Mouse (Mus musculus) G1E (cell line): Measurements from ENCODE around the gene Spty2d1. TPM values are rescaled to one million over a fixed set of nuclear protein-coding genes. Genes with fewer than 3 reads are reported as not detected.
A peak's percentile ranks its signal among the peaks of the same experiment; 100 is the strongest.
"Not testable (repeated sequence)": the region's sequence is repeated elsewhere in the genome, so short reads cannot be mapped to it uniquely, and the experiment has no call there.

Source experiments
- ATAC-seq: 2 replicates; pipeline ENCODE4 v1.8.0; 2016; ENCODE audit warnings: mild to moderate bottlenecking; ENCODE audit not compliant: insufficient number of reproducible peaks, poor library complexity, low FRiP score, severe bottlenecking; ENCODE audit errors: extremely low read depth
- DNase-seq: peaks from one replicate; pipeline ENCODE4 v3.0.0; 2012; ENCODE audit warnings: low spot score
- H3K27me3 ChIP-seq: 2 replicates; pipeline ENCODE4 v1.6.1; 2012; ENCODE audit warnings: mild to moderate bottlenecking, low read length, inconsistent platforms; ENCODE audit not compliant: insufficient read depth
- H3K36me3 ChIP-seq: replicated peaks from 2 replicates; pipeline ENCODE3; 2012; ENCODE audit warnings: mild to moderate bottlenecking, inconsistent platforms
- H3K4me1 ChIP-seq: 2 replicates; pipeline ENCODE4 v1.6.1; 2012; ENCODE audit warnings: low read depth, low read length, inconsistent platforms, mixed read lengths; ENCODE audit not compliant: insufficient read depth
- H3K4me3 ChIP-seq: 2 replicates; pipeline ENCODE4 v1.5.1; 2012; ENCODE audit warnings: low read depth, mild to moderate bottlenecking, inconsistent platforms, low read length, moderate library complexity, mixed read lengths
- H3K9me3 ChIP-seq: replicated peaks from 2 replicates; pipeline ENCODE4 v1.6.1; 2012; ENCODE audit warnings: inconsistent platforms
- CTCF ChIP-seq: IDR thresholded peaks from 2 replicates; pipeline ENCODE4 v1.5.1; 2012; ENCODE audit warnings: low read depth, low read length, inconsistent platforms, mixed read lengths
- GATA1 ChIP-seq: IDR thresholded peaks from 2 replicates; pipeline ENCODE4 v1.6.1; 2012; ENCODE audit warnings: borderline replicate concordance, low read length, inconsistent platforms, mixed read lengths
- GATA2 ChIP-seq: IDR thresholded peaks from 2 replicates; pipeline ENCODE4 v1.6.1; 2012; ENCODE audit warnings: low read depth, low read length, inconsistent platforms, borderline replicate concordance
- POLR2AphosphoS5 ChIP-seq: IDR thresholded peaks from 2 replicates; pipeline ENCODE4 v1.6.1; 2012; ENCODE audit warnings: low read depth, low read length, inconsistent platforms; ENCODE audit not compliant: insufficient replicate concordance
- TAL1 ChIP-seq: conservative IDR thresholded peaks from 2 replicates; pipeline ENCODE4 v1.6.1; 2012; ENCODE audit warnings: low read depth, low read length, inconsistent platforms, mixed read lengths
- polyA plus RNA-seq: library from polyadenylated mRNA; stranded (reverse); fragments of >175 nt; gene quantifications from 2 replicates; pipeline ENCODE4 v1.2.3, GENCODE M21; 2012
- total RNA-seq, 2 experiments: library from RNA; stranded (forward) in 1 of 2; stranded (reverse) in 1 of 2; fragments of 200-1000 nt in 1 of 2; fragments of >200 nt in 1 of 2; fragmentation: Nextera tagmentation in 1 of 2; gene quantifications; 2 replicates each; pipeline ENCODE4 v1.2.3; 2014 to 2017

Spty2d1 gene
- total and polyA plus RNA-seq, 3 experiments = 6.7 to 36.4 (median 24.4) TPM

DNA sequence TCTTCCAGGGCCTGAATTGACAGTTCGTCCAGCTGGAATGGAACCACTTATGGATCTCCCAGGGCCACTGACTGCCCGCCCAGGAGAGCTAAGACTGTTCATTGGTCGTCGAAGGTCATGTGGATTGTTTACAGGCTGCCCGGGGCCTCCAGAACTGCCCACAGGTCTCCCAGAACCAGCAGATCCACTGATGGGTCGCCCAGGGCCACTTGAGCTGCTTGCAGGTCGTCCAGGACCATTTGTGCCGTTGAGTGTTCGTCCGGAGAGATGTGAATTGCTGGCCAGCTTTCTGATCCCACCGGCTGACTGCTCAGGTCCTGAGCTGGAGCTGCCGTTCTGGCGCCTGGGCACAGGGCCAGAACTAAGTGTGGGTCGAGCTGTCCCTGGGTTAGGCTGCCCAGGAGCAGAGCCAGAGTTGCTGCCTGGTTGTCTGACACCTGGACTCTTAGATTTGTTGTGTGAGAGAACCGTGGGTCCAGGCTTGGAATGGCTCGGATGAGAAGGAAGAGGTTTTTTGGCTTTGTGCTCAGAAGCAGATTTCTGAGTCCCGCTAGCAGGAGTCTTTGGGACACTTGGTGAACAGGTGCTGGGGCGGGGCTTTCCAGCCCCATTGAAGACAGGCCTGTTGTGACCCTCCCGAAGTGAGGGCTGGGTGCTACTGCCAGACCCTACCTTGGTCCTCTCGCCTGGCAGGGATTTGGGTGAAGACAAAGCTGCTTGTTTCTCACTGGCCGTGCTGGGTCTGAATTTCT lies 10.4 kb downstream of the Spty2d1 start:
- Histone ChIP-seq H3K36me3 (peaks cover 77% of the 10 kb centered on the region), H3K9me3 (no peaks in the 10 kb centered on the region), H3K27me3 (no peaks in the 10 kb centered on the region), H3K4me1 (peaks cover 54% of the 10 kb centered on the region), H3K4me3 (peak overlapping the region; percentile 1; the same call in 1 of the 2 replicates)
- ATAC-seq (no peak), DNase-seq (no peak)
- TF ChIP-seq GATA2 (no peak), POLR2AphosphoS5 (no peak)

DNA sequence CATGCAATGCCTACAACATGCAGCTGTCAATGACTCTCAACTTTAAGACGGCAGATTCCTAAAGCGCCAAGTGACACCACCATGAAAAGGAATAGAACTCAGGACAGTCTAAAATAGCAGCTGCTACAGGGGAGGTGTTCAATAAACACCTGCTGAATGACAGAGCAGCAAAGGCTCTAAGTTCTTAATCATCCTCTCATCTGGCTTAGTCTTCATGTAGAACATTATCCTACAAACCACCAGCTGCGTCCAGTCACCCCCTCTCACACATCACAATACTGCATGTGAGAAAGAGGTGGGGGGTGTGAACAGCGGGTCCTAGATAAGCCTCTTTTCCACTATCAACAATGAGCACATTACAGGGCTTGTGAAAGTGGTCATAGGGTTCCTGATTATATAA lies 11.2 kb downstream of the Spty2d1 start:
- ATAC-seq (peak; percentile 56), DNase-seq (no peak)
- H3K4me1 ChIP-seq = peaks cover 52% of the 10 kb centered on the region
- H3K9me3 ChIP-seq = no peaks in the 10 kb centered on the region
- H3K27me3 ChIP-seq = no peaks in the 10 kb centered on the region
- TF ChIP-seq TAL1 = peak; percentile 67
- TF ChIP-seq CTCF = no peak
- peaks cover 83% of the 10 kb centered on the region for H3K36me3 ChIP-seq
- H3K4me3 ChIP-seq = no peak overlapping the region

DNA sequence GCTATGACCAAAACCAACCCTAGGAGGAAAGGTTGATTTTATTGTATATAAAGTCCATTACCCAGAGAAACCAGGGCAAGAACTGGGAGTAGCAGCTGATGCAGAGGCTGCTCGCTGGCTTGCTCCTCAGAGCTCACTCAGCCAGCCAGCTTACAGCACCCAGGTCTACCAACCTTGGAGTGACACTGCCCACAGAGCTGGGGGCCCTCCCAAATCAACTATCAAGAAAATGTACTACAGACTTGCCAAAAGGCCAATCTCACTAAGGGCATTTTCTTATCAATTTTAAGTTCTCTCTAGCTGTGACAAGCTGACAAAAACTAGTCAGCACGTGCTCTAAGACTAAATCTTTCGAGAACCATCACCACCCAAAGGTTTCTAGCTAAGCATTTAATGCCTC lies 12.7 kb downstream of the Spty2d1 start:
- H3K36me3 ChIP-seq = peaks cover 86% of the 10 kb centered on the region

DNA sequence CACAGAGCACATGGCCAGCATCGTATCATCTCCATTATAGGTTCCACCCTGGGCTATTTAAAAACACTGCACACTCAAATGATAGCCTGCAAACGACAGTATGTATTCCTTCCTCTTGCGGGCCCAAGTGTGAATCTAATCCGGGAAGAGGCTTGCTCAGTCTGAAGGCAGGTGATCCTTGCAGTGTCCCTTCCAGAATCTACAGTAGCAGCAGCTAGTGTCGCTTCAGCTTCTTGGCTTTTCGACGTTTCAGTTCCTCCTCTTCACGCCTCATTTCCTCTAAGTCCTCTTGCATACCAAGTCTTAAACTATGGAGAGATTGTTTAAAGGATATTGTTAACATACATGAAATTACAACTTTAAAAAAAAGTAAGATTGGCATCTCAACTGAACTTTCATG lies 15.1 kb downstream of the Spty2d1 start:
- ATAC-seq (no peak), DNase-seq (no peak)
- Histone ChIP-seq H3K27me3 (no peaks in the 10 kb centered on the region), H3K4me1 (peaks cover 21% of the 10 kb centered on the region), H3K36me3 (peaks cover 75% of the 10 kb centered on the region), H3K9me3 (no peaks in the 10 kb centered on the region), H3K4me3 (no peak overlapping the region)
- TF ChIP-seq TAL1 = no peak

More for the DNA sequence above, 12.7 kb downstream of the Spty2d1 start:
- Histone ChIP-seq H3K27me3 (no peaks in the 10 kb centered on the region), H3K4me1 (peaks cover 41% of the 10 kb centered on the region), H3K9me3 (no peaks in the 10 kb centered on the region), H3K4me3 (no peak overlapping the region)
- no peak for DNase-seq
- no peak for ATAC-seq
- no peak for TF ChIP-seq GATA1
- TF ChIP-seq CTCF = no peak
- no peak for TF ChIP-seq TAL1
- TF ChIP-seq GATA2 = no peak
- TF ChIP-seq POLR2AphosphoS5 = no peak

GRCm38 (mm10) chr7:46989387-46989786 lies 18.8 kb downstream of the Spty2d1 start:
- not testable (repeated sequence) for ATAC-seq, H3K27me3 ChIP-seq, DNase-seq, H3K4me1 ChIP-seq, H3K9me3 ChIP-seq, H3K4me3 ChIP-seq
- H3K36me3 ChIP-seq = peaks cover 39% of the 10 kb centered on the region

- no peak for ATAC-seq
- Histone ChIP-seq H3K9me3 (no peaks in the 10 kb centered on the region), H3K27me3 (peaks cover 18% of the 10 kb centered on the region), H3K4me3 (no peak overlapping the region), H3K36me3 (peaks cover 18% of the 10 kb centered on the region), H3K4me1 (peaks cover 2% of the 10 kb centered on the region; the same call in 1 of the 2 replicates)
- no peak for DNase-seq
- TF ChIP-seq CTCF (no peak), GATA2 (no peak), TAL1 (no peak)
Observed at GRCm38 (mm10) chr7:46987073-46987472, 21.1 kb downstream of the Spty2d1 start.

DNA sequence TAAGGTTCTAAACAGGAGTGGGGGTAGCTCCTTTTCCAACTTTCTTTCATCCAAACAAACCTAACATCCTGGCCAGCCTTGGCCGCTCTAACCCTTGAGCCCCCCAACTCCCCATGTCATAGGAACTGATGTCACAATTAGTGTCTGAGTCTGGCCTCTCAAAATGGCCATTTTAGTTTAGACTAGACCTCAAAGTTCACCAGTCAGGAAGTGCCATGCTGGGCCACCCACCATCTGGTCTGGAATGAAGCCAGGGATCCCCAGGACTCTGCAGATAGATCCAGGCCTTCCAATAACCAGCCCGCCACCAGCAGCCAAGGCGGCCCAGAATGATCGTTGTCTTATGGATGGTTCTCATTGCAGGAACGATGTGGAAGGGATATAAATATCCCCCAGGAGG lies 21.6 kb downstream of the Spty2d1 start:
- ATAC-seq (no peak), DNase-seq (no peak)
- no peak for TF ChIP-seq TAL1
- no peak for TF ChIP-seq CTCF
- no peak for TF ChIP-seq POLR2AphosphoS5
- no peak for TF ChIP-seq GATA2
- no peak for TF ChIP-seq GATA1
- Histone ChIP-seq H3K27me3 (peaks cover 18% of the 10 kb centered on the region), H3K4me1 (peaks cover 2% of the 10 kb centered on the region; the same call in 1 of the 2 replicates), H3K36me3 (peaks cover 13% of the 10 kb centered on the region), H3K9me3 (no peaks in the 10 kb centered on the region), H3K4me3 (no peak overlapping the region)
